In genomic region chr1:132694007-132694406, GRCm38 (mm10) we compare ENCODE assay signal across 16 mouse cellular contexts. TPM values are rescaled to one million over a fixed set of nuclear protein-coding genes. Genes with fewer than 3 reads are reported as not detected.
A peak's percentile ranks its signal among the peaks of the same experiment; 100 is the strongest.
DNase-seq lines count a peak whose midpoint lies in the region; ATAC-seq lines count a peak whose summit lies in the region.
"Had no signal": no experiment of that assay in that cellular context is flagged by ENCODE, and none has a peak within 500 bp of the region (broad histone marks: within the 10 kb centered on the region; RNA-seq: fewer than 3 reads in every experiment).

No protein-coding gene starts in this region.

- intact Hi-C loops in left cerebral cortex, postnatal 4 days (cut with DNase I): no loop called here

- no peak overlapping the region for H3K4me3 ChIP-seq in hindbrain, embryonic 14.5 days (replicated peaks; ENCODE audit: low read length)
- H3K4me3 ChIP-seq: forebrain, embryonic 15.5 days; heart, adult 2 months; kidney, embryonic 15.5 days had no signal

- peak; percentile 33 for DNase-seq in left cerebral cortex, postnatal 4 days
- DNase-seq in left cerebral cortex, adult 18-20 months (ENCODE audit: low spot score in 2 of 2): no peak
- DNase-seq in embryo, embryonic 10.5 days (ENCODE audit: low spot score): peak; percentile 70
- no peak for DNase-seq in hindbrain, embryonic 14.5 days (ENCODE audit: low spot score)
- DNase-seq in yolk sac, embryonic 10.5 days (ENCODE audit: low spot score): peak; percentile 6
- no peak for DNase-seq in ovary, postnatal 10 days (ENCODE audit: low spot score)
- DNase-seq in right cerebral cortex, adult 18-20 months: no peak
- DNase-seq: adrenal gland, postnatal 10 days; gastrocnemius, postnatal 10 days; heart, adult 2 months; lung, postnatal 36 days; right cerebral cortex, postnatal 25 days had no signal

- peaks cover 53% of the 10 kb centered on the region for H3K4me1 ChIP-seq in hindbrain, embryonic 14.5 days (replicated peaks; ENCODE audit: control insufficient read depth, insufficient read depth, low read length)
- H3K4me1 ChIP-seq: kidney, embryonic 15.5 days had no signal

- 17% methylated on average over 9 of the region's 9 CpGs for WGBS in hindbrain, embryonic 14.5 days

- H3K9me3 ChIP-seq in hindbrain, embryonic 14.5 days (ENCODE audit: control insufficient read depth, low read length): no peaks in the 10 kb centered on the region
- H3K9me3 ChIP-seq: forebrain, embryonic 15.5 days; kidney, embryonic 15.5 days had no signal

- no peaks in the 10 kb centered on the region for H3K27me3 ChIP-seq in hindbrain, embryonic 14.5 days (ENCODE audit: control insufficient read depth, insufficient read depth, low read length)
- H3K27me3 ChIP-seq: forebrain, embryonic 15.5 days; kidney, embryonic 15.5 days had no signal

- peak overlapping the region; percentile 29; the same call in 1 of the 2 replicates for H3K27ac ChIP-seq in hindbrain, embryonic 14.5 days
- H3K27ac ChIP-seq: forebrain, embryonic 15.5 days; heart, adult 2 months; kidney, embryonic 15.5 days had no signal

- no peak overlapping the region for H3K9ac ChIP-seq in hindbrain, embryonic 14.5 days
- H3K9ac ChIP-seq: forebrain, embryonic 15.5 days; kidney, embryonic 15.5 days had no signal

- H3K4me2 ChIP-seq in hindbrain, embryonic 14.5 days (replicated peaks): no peak overlapping the region
- H3K4me2 ChIP-seq: forebrain, embryonic 15.5 days; kidney, embryonic 15.5 days had no signal

- ATAC-seq in hindbrain, embryonic 14.5 days (ENCODE audit: low FRiP score): no peak
- ATAC-seq: CD4-positive, CD25-positive, alpha-beta regulatory T cell, adult 4 months; forebrain, embryonic 15.5 days had no signal

- H3K36me3 ChIP-seq in hindbrain, embryonic 14.5 days (replicated peaks; ENCODE audit: control insufficient read depth, insufficient read depth): no peaks in the 10 kb centered on the region
- H3K36me3 ChIP-seq: forebrain, embryonic 15.5 days; kidney, embryonic 15.5 days had no signal

RNA-seq across cellular contexts. Expression of gene Nfasc, which starts 47.6 kb away (rescaled TPM):
- total RNA-seq in left cerebral cortex, postnatal 4 days (2021): 100 to 1,000 TPM; 126 to 128 TPM
- 100 to 1,000 TPM; 128 to 134 TPM for total RNA-seq in left cerebral cortex, adult 18-20 months (2021)
- 42.8 and 44.9 TPM in 2 replicates for polyA plus RNA-seq in hindbrain, embryonic 14.5 days (2014; fragmentation: Nextera tagmentation; extraction: Ambion mirVana)
- total RNA-seq: MEL had no signal
- polyA plus RNA-seq: CD4-positive, CD25-positive, alpha-beta regulatory T cell, adult 4 months had no signal

Comparison
In these comparisons a context has a peak if more than half of its experiments do, and no peak if none do; other contexts are left out.
1. DNase-seq: peak in left cerebral cortex, postnatal 4 days (single experiment), embryo, embryonic 10.5 days (single experiment) and yolk sac, embryonic 10.5 days (single experiment); none in left cerebral cortex, adult 18-20 months (0 of 2), hindbrain, embryonic 14.5 days (single experiment), ovary, postnatal 10 days (single experiment) and right cerebral cortex, adult 18-20 months (single experiment).